Mouse (Mus musculus): Measurements from ENCODE around the gene Ttc41. TPM values are rescaled to one million over a fixed set of nuclear protein-coding genes. Genes with fewer than 3 reads are reported as not detected.

Ttc41 gene
- polyA plus RNA-seq, 1 experiment from 2014 or later, result 0.32 TPM

DNA sequence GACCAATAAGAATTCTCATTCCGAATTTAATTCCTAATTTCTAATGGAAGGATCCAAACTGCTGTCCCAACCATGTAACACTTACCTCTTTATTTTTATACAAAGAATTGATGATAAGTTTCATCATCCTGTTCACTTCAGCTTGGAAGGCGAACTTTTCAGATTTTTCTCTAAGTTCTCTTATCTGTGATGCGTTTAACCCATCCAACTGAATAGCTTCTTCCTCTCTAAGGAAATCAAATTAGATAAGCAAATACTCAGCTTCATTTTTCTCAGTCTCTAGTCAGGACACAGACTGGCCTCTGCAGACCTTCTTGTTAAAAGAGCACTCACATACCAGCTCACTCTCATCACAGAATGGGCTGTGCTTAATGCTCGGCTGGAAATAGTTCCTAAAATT lies 2.2 kb upstream of the Ttc41 start:
- Histone ChIP-seq H3K4me2 (ENCODE audit: low read depth, low read length) (peak overlapping the region; percentile 85), H3K27ac (ENCODE audit: low read length) (no peak overlapping the region), H3K36me3 (ENCODE audit: control insufficient read depth, insufficient read depth) (peaks cover 29% of the 10 kb centered on the region), H3K27me3 (ENCODE audit: control insufficient read depth, insufficient read depth, low read depth, low read length) (no peaks in the 10 kb centered on the region), H3K4me3 (ENCODE audit: low read depth, low read length) (peak overlapping the region; percentile 91), H3K4me1 (ENCODE audit: control insufficient read depth, low read depth, low read length) (peaks cover 38% of the 10 kb centered on the region), H3K9ac (ENCODE audit: low read depth, low read length) (peak overlapping the region; percentile 91), H3K9me3 (replicated peaks; ENCODE audit: control insufficient read depth, low read length) (no peaks in the 10 kb centered on the region)
- 50% methylated on average over 4 of the region's 4 CpGs for WGBS (ENCODE audit: insufficient replicate concordance)
- no peak for ATAC-seq (ENCODE audit: low read depth)

DNA sequence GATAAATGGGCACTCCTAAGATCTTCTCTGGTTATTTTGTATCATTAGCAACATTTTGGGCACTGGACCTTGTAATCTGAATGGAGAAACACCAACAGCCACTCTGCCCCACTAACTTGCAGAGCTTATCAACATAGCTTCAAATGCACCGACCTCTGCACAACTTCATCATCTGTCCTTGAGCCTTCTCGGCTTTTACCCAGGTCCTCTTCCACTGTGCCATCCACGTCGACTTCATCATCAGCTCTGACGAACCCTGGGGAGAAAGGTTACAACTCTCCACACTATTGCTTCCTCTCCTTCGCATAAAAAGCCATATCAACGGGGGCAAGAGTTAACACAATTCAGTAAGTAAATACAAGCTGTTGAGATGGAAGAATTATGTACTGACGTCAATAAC lies 1.5 kb upstream of the Ttc41 start:
- under 1% methylated on average over 8 of the region's 8 CpGs for WGBS (ENCODE audit: insufficient replicate concordance)
- H3K27ac ChIP-seq (ENCODE audit: low read length), result peak overlapping the region; percentile 45; the same call in 1 of the 2 replicates

DNA sequence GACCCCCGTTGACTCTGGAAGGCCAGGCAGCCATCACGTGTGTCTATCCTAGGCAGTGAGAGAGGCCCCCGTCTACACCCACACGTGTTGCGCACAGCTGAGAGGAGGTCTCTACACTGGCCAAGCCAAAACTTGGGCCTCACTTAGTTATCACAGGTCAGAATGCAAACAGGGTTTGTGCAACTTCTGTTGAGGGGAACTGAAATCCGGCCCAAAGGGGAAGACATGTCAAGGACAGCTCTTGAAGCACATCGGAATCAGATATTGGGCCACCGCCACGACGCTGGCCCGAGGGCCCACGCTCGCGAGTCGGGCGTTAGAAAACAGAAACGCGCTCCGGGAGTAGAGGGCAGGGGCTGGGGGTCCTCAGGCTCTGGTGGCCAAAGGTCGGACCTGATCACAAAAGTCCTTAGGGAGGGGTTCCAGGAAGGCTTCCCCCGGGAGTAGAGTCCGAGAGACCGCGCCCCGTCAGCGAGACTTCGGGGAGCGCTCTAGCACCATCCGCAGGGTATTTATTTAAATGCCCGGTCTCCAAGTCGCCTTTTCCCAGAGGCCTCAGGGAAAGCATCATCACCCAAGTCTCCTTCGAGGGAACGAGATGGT lies 921 bp upstream of the Ttc41 start:
- H3K27ac ChIP-seq (ENCODE audit: low read length), result peak overlapping the region; percentile 90
- no peaks in the 10 kb centered on the region for H3K9me3 ChIP-seq (replicated peaks; ENCODE audit: control insufficient read depth, low read length)
- H3K4me1 ChIP-seq (ENCODE audit: control insufficient read depth, low read depth, low read length), result peaks cover 38% of the 10 kb centered on the region
- peak overlapping the region; percentile 91 for H3K4me3 ChIP-seq (ENCODE audit: low read depth, low read length)
- under 1% methylated on average over 33 of the region's 33 CpGs for WGBS (ENCODE audit: insufficient replicate concordance)
- H3K9ac ChIP-seq (ENCODE audit: low read depth, low read length), result peak overlapping the region; percentile 91
- peak overlapping the region; percentile 85 for H3K4me2 ChIP-seq (ENCODE audit: low read depth, low read length)
- ATAC-seq (ENCODE audit: low read depth), result no peak
- peaks cover 25% of the 10 kb centered on the region for H3K36me3 ChIP-seq (ENCODE audit: control insufficient read depth, insufficient read depth)
- H3K27me3 ChIP-seq (ENCODE audit: control insufficient read depth, insufficient read depth, low read depth, low read length), result no peaks in the 10 kb centered on the region

More for the DNA sequence above, 1.5 kb upstream of the Ttc41 start:
- H3K27me3 ChIP-seq (ENCODE audit: control insufficient read depth, insufficient read depth, low read depth, low read length), result no peaks in the 10 kb centered on the region
- peaks cover 25% of the 10 kb centered on the region for H3K36me3 ChIP-seq (ENCODE audit: control insufficient read depth, insufficient read depth)
- no peaks in the 10 kb centered on the region for H3K9me3 ChIP-seq (replicated peaks; ENCODE audit: control insufficient read depth, low read length)
- peak overlapping the region; percentile 85 for H3K4me2 ChIP-seq (ENCODE audit: low read depth, low read length)
- H3K4me3 ChIP-seq (ENCODE audit: low read depth, low read length), result peak overlapping the region; percentile 91
- H3K9ac ChIP-seq (ENCODE audit: low read depth, low read length), result peak overlapping the region; percentile 91
- peaks cover 38% of the 10 kb centered on the region for H3K4me1 ChIP-seq (ENCODE audit: control insufficient read depth, low read depth, low read length)
- ATAC-seq (ENCODE audit: low read depth), result no peak

DNA sequence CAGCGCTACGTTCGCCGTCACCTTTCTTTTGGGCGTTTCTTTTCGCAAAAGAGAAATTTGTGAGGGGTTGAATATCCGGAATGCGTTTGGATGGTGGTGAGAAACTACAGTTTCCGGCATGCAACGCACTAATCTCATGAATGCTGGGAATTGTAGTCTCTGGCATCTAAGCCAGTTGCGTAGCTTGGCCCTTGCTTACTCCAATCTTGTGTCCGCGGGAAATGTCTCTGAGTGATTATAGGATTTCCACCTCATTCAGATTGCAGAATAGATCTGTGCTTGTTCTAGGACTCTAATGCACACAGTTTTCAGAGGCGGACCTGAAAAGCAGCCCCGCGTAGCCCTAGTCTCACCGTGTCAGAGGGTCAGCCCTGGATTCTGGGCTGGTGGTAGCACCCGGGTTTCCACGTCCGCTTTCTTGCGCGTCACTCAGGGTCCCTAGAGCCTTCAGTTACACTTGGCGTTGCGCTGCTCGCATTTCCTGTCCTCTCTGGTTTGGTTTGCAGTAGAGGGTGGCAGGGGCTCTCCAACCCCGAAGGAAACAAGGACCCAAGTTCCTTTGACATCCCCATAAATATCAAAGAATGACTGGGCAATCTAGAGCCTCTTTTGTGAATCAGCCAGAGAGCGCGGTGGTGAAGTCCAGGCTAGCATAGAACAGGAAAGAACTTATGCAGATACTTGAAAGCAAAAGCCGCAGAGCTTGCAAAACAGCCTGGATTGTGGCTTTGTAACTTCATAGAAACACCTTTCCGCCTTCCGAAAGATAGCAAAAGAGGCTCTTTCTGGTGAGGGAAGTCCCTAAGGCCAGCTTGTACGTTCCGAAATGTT lies 526 bp downstream of the Ttc41 start:
- ATAC-seq (ENCODE audit: low read depth), result peak; percentile 71
- no peaks in the 10 kb centered on the region for H3K9me3 ChIP-seq (replicated peaks; ENCODE audit: control insufficient read depth, low read length)
- under 1% methylated on average over 33 of the region's 33 CpGs for WGBS (ENCODE audit: insufficient replicate concordance)

DNA sequence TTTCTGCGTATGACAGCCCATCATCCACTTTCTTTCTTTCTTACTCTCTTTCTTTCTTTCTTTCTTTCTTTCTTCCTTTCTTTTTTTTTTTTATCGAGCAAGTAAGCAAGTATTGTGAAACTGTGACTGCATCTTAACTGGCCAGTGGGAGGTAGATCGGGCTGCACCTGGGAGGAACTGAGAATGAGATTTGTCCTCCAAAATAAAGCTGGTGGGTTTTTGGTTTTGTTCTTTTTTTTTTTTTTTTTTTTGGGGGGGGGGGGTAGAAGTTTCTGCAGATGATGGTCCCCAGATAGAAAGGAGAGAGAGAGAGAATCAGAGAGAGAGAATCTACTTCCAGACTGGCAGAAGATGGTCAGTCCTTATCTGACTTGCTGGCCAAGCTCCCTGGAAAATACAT lies 1.5 kb downstream of the Ttc41 start:
- no peaks in the 10 kb centered on the region for H3K27me3 ChIP-seq (ENCODE audit: control insufficient read depth, insufficient read depth, low read depth, low read length)
- H3K4me1 ChIP-seq (ENCODE audit: control insufficient read depth, low read depth, low read length), result peaks cover 28% of the 10 kb centered on the region
- WGBS (ENCODE audit: insufficient replicate concordance), result 64% methylated on average over 3 of the region's 3 CpGs
- no peak overlapping the region for H3K27ac ChIP-seq (ENCODE audit: low read length)
- H3K4me3 ChIP-seq (ENCODE audit: low read depth, low read length), result peak overlapping the region; percentile 91
- ATAC-seq (ENCODE audit: low read depth), result no peak
- peaks cover 10% of the 10 kb centered on the region; the same call in 1 of the 2 replicates for H3K36me3 ChIP-seq (ENCODE audit: control insufficient read depth, insufficient read depth)
- no peaks in the 10 kb centered on the region for H3K9me3 ChIP-seq (replicated peaks; ENCODE audit: control insufficient read depth, low read length)
- peak overlapping the region; percentile 76; the same call in 1 of the 2 replicates for H3K9ac ChIP-seq (ENCODE audit: low read depth, low read length)
- peak overlapping the region; percentile 68 for H3K4me2 ChIP-seq (ENCODE audit: low read depth, low read length)

More for the DNA sequence above, 526 bp downstream of the Ttc41 start:
- Histone ChIP-seq H3K27me3 (ENCODE audit: control insufficient read depth, insufficient read depth, low read depth, low read length) (no peaks in the 10 kb centered on the region), H3K4me1 (ENCODE audit: control insufficient read depth, low read depth, low read length) (peaks cover 31% of the 10 kb centered on the region), H3K9ac (ENCODE audit: low read depth, low read length) (peak overlapping the region; percentile 76), H3K4me3 (ENCODE audit: low read depth, low read length) (peak overlapping the region; percentile 91), H3K27ac (ENCODE audit: low read length) (peak overlapping the region; percentile 95), H3K4me2 (ENCODE audit: low read depth, low read length) (peak overlapping the region; percentile 68), H3K36me3 (ENCODE audit: control insufficient read depth, insufficient read depth) (peaks cover 18% of the 10 kb centered on the region)

DNA sequence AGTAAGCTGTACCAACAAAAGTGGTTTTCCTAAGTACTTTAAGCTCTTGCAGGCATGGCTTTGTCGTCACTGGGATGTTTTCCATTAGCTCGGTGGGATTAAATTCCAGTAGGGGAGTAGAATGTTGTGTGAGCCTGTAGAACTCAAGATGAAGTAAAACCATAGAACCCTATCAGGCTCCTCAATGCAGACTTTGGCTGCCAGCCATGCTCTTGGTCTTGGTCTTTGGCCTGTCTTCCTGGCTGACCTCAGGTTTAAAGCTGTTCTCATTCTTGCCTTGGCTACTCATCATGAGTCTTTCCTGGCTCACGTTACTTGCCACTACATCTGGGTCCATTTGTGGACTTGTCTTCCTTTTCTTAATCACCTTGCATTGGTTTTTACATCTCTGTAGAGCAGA lies 6.5 kb downstream of the Ttc41 start:
- Histone ChIP-seq H3K4me2 (ENCODE audit: low read depth, low read length) (no peak overlapping the region), H3K9me3 (replicated peaks; ENCODE audit: control insufficient read depth, low read length) (no peaks in the 10 kb centered on the region), H3K4me1 (ENCODE audit: control insufficient read depth, low read depth, low read length) (peaks cover 6% of the 10 kb centered on the region), H3K27ac (ENCODE audit: low read length) (no peak overlapping the region), H3K9ac (ENCODE audit: low read depth, low read length) (no peak overlapping the region), H3K36me3 (ENCODE audit: control insufficient read depth, insufficient read depth) (no peaks in the 10 kb centered on the region), H3K4me3 (ENCODE audit: low read depth, low read length) (no peak overlapping the region), H3K27me3 (ENCODE audit: control insufficient read depth, insufficient read depth, low read depth, low read length) (no peaks in the 10 kb centered on the region)
- ATAC-seq (ENCODE audit: low read depth), result no peak
- 59% methylated on average over 3 of the region's 3 CpGs for WGBS (ENCODE audit: insufficient replicate concordance)

DNA sequence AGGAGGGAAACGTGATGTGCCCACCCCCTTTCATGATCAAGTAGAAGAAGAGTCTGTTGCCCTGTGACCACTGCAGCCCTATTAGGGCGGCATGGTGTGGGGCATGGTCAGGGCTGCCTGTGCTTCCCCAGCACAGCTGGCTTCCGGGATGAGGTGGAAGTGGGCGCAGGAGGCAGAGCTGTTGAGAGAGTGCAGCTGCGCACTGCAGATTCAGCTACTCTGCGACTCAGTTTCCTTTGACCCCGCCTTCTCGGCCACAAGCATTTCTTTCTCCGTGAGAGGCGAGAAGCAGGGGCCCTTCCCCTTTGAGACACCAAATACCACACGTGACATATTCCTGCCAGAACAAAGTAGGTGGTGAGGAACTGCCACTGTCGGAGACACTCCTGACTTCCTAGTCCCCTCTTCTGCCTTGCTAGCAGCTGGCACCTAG lies 22.0 kb downstream of the Ttc41 start:
- WGBS (ENCODE audit: insufficient replicate concordance), result 2% methylated on average over 12 of the region's 12 CpGs
- Histone ChIP-seq H3K36me3 (ENCODE audit: control insufficient read depth, insufficient read depth) (no peaks in the 10 kb centered on the region), H3K4me1 (ENCODE audit: control insufficient read depth, low read depth, low read length) (no peaks in the 10 kb centered on the region), H3K4me3 (ENCODE audit: low read depth, low read length) (peak overlapping the region; percentile 11), H3K9ac (ENCODE audit: low read depth, low read length) (0 out of 2 replicates have a peak overlapping the region, but pooled peaks have one; percentile 8), H3K27ac (ENCODE audit: low read length) (peak overlapping the region; percentile 33; the same call in 1 of the 2 replicates), H3K27me3 (ENCODE audit: control insufficient read depth, insufficient read depth, low read depth, low read length) (no peaks in the 10 kb centered on the region), H3K9me3 (replicated peaks; ENCODE audit: control insufficient read depth, low read length) (no peaks in the 10 kb centered on the region), H3K4me2 (ENCODE audit: low read depth, low read length) (peak overlapping the region; percentile 30)
- peak; percentile 68 for ATAC-seq (ENCODE audit: low read depth)

DNA sequence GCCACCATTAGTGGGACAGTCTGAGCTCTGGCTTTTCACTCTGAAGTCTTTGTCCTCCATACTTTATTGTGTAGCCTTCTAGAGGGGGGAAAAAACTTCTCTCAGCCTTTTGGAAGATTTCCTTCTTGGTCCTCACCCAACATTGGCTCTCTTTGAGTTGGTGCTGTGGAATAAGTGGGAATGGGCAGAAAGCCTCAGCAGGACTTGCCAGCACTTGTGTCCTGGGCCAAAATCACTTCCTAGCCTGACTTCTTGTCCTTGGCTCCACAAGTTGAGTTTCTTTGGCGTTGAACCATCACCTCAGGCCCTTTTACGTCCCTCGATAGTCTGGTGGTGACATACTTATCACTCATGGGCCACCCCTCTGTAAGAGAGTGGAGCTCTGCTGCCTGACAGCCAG lies 22.6 kb downstream of the Ttc41 start:
- H3K36me3 ChIP-seq (ENCODE audit: control insufficient read depth, insufficient read depth), result no peaks in the 10 kb centered on the region
- no peaks in the 10 kb centered on the region for H3K27me3 ChIP-seq (ENCODE audit: control insufficient read depth, insufficient read depth, low read depth, low read length)
- WGBS (ENCODE audit: insufficient replicate concordance), result 61% methylated on average over 3 of the region's 3 CpGs
- H3K27ac ChIP-seq (ENCODE audit: low read length), result peak overlapping the region; percentile 33; the same call in 1 of the 2 replicates
- no peak overlapping the region for H3K9ac ChIP-seq (ENCODE audit: low read depth, low read length)
- H3K4me1 ChIP-seq (ENCODE audit: control insufficient read depth, low read depth, low read length), result no peaks in the 10 kb centered on the region
- no peaks in the 10 kb centered on the region for H3K9me3 ChIP-seq (replicated peaks; ENCODE audit: control insufficient read depth, low read length)
- no peak for ATAC-seq (ENCODE audit: low read depth)
- no peak overlapping the region for H3K4me3 ChIP-seq (ENCODE audit: low read depth, low read length)
- H3K4me2 ChIP-seq (ENCODE audit: low read depth, low read length), result no peak overlapping the region
